Mouse (Mus musculus): ENCODE results near the gene Mob3a. TPM values are rescaled to one million over a fixed set of nuclear protein-coding genes. Genes with fewer than 3 reads are reported as not detected.

Mob3a gene
- total and polyA plus RNA-seq, 3 experiments: 56.9 to 84.2 (median 71.4) TPM

DNA sequence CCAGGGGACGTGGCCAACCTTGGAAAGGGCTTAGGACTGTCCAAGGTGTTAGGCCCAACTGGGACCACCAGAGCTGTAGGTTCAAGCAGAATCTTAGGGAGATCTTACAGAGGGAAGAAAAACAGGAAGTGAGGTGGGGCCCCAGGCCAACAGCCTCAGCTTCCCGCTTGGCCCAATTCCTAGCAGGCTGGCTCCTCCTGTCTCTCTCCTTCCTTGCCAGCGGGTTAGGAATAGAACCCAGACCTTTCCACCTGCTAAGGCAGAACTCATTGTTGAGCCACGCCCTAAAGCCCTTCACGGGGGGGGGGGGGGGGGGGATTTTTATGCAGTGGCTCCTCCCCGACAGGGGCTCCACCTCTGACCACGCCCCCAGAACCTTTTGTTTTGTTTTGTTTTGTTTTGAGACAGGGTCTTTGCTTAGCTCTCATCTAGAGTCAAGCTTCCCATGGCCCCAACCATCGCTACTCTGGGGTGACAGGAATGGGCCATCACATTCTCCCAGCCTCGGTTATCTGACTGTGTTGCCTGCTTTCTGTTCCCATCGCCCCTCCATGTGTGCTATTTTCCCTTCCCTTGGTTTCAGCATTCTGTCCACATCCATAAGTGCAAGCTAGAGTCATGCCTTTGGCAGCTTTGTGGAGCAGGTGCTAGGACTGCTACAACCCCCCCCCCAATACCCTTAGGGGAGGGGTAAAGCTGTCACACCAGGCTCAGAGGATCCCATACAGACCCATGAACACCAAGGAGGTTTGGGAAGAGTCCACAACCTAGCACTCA, 23.0 kb downstream of the Mob3a start:
- Histone ChIP-seq H3K27me3 (replicated peaks) (no peaks in the 10 kb centered on the region), H3K36me3 (replicated peaks in 1 of 2; ENCODE audit: control insufficient read depth in 1 of 2, insufficient read depth in 1 of 2, low read length in 1 of 2) (peaks cover 2 to 21% of the 10 kb centered on the region in 2 experiments), H3K4me2 (ENCODE audit: insufficient read depth, low read depth, poor library complexity, severe bottlenecking) (peak overlapping the region; percentile 77), H3K9me3 (replicated peaks; ENCODE audit: low read length) (no peaks in the 10 kb centered on the region), H3K4me1 (ENCODE audit: control insufficient read depth in 1 of 2, insufficient read depth in 2 of 2) (peaks cover 26 to 71% of the 10 kb centered on the region in 2 experiments), H3K4me3 (replicated peaks in 1 of 3; ENCODE audit: low read depth in 2 of 3, low read length in 2 of 3, poor library complexity in 1 of 3) (peak overlapping the region; percentile 72 to 95 (median 75)), H3K27ac (ENCODE audit: insufficient read depth, low read depth) (peak overlapping the region; percentile 98), H3K79me2 (replicated peaks; ENCODE audit: control insufficient read depth, extremely low read depth, insufficient read depth, poor library complexity, severe bottlenecking) (peaks cover 22% of the 10 kb centered on the region), H3K9ac (ENCODE audit: insufficient read depth, low read depth) (peak overlapping the region; percentile 93)
- TF ChIP-seq GABPA (IDR thresholded peaks at IDR 0.05; ENCODE audit: insufficient replicate concordance, low read depth, low read length) (no peak), RAD21 (IDR thresholded peaks at IDR 0.05; ENCODE audit: low read depth, low read length) (no peak), BHLHE40 (IDR thresholded peaks at IDR 0.05; ENCODE audit: low read depth, low read length) (no peak), ELF1 (IDR thresholded peaks at IDR 0.05; ENCODE audit: low read depth, low read length) (no peak), USF1 (IDR thresholded peaks at IDR 0.05; ENCODE audit: low read depth, low read length) (no peak), MAX (IDR thresholded peaks at IDR 0.05; ENCODE audit: low read length) (no peak), ZKSCAN1 (IDR thresholded peaks at IDR 0.05; ENCODE audit: borderline replicate concordance, low read depth, low read length) (no peak), IRF4 (IDR thresholded peaks at IDR 0.05; ENCODE audit: low read depth, low read length) (no peak), E2F4 (IDR thresholded peaks at IDR 0.05; ENCODE audit: insufficient replicate concordance, low read depth, low read length) (no peak), MEF2A (IDR thresholded peaks at IDR 0.05; ENCODE audit: borderline replicate concordance, low read depth, low read length) (no peak)
- DNase-seq (ENCODE audit: extremely low read depth): no peak
- in situ Hi-C loops (cut with MboI; ENCODE audit: low pct_ligation_motif_present, low pct_unique_long_range_greater_than_20kb, low sequenced_read_pairs): loop anchor here (25.0 kb wide), 1 partner anchor 241 kb away; the partner anchor contains the start of gene Tcf3
- dilution Hi-C loops (cut with MboI; ENCODE audit: extremely low pct_ligation_motif_present, extremely low pct_unique_long_range_greater_than_20kb, low sequenced_read_pairs): no loop called here

DNA sequence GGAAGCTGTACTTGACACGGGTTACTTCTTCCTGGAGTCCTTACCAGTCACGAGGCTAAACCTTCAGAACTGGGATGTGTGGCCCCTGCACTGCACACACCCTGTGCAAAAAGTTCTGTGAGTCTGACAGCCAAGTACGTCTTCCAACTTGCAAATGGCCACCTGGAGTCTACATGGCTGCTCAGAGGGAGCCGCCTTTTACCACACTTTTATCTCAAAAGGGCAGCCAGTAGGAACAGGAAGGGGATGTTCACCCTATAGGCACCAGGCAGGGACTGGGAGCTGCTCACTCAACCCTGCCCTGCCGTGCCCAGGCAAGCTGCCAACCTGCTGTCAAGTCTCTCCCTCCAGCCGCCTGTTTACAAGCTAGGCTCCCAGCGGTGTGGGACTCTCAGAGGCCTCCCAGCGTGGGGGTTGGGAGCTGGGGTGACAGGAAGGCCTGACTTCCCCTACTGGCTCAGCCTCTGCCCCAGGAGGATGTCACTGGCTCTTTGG, 23.8 kb downstream of the Mob3a start, which contains the start of gene Mknk2:
Mknk2 (minus strand) TSS at position 171 of the 495 bp plus-strand sequence.
- Histone ChIP-seq H3K9ac (ENCODE audit: insufficient read depth, low read depth) (peak within 1 kb of the TSS; percentile 93), H3K36me3 (replicated peaks in 1 of 2; ENCODE audit: control insufficient read depth in 1 of 2, insufficient read depth in 1 of 2, low read length in 1 of 2) (peaks cover 2 to 21% of the 10 kb centered on the region in 2 experiments), H3K9me3 (replicated peaks; ENCODE audit: low read length) (no peaks in the 10 kb centered on the region), H3K4me1 (ENCODE audit: control insufficient read depth in 1 of 2, insufficient read depth in 2 of 2) (peaks cover 29 to 71% of the 10 kb centered on the region in 2 experiments), H3K27ac (ENCODE audit: insufficient read depth, low read depth) (peak within 1 kb of the TSS; percentile 98), H3K4me2 (ENCODE audit: insufficient read depth, low read depth, poor library complexity, severe bottlenecking) (peak within 1 kb of the TSS; percentile 77), H3K4me3 (replicated peaks in 1 of 3; ENCODE audit: low read depth in 2 of 3, low read length in 2 of 3, poor library complexity in 1 of 3) (peak within 1 kb of the TSS; percentile 72 to 95 (median 75)), H3K79me2 (replicated peaks; ENCODE audit: control insufficient read depth, extremely low read depth, insufficient read depth, poor library complexity, severe bottlenecking) (peaks cover 30% of the 10 kb centered on the region), H3K27me3 (replicated peaks) (no peaks in the 10 kb centered on the region)
- dilution Hi-C loops (cut with MboI; ENCODE audit: extremely low pct_ligation_motif_present, extremely low pct_unique_long_range_greater_than_20kb, low sequenced_read_pairs) (no loop called here), in situ Hi-C loops (cut with MboI; ENCODE audit: low pct_ligation_motif_present, low pct_unique_long_range_greater_than_20kb, low sequenced_read_pairs) (loop anchor here (25.0 kb wide), 1 partner anchor 241 kb away; the partner anchor contains the start of gene Tcf3)
- peak; percentile 80 for DNase-seq (ENCODE audit: extremely low read depth)
- no peak; the same call in none of the 2 replicates for TF ChIP-seq IRF4 (IDR thresholded peaks at IDR 0.05; ENCODE audit: low read depth, low read length)
- TF ChIP-seq TBP (conservative IDR thresholded peaks at IDR 0.05; ENCODE audit: low read depth, low read length): peak; percentile 11; the same call in 1 of the 2 replicates
- peak; percentile 59; the same call in 1 of the 2 replicates for TF ChIP-seq MEF2A (IDR thresholded peaks at IDR 0.05; ENCODE audit: borderline replicate concordance, low read depth, low read length)
- TF ChIP-seq SIN3A (IDR thresholded peaks at IDR 0.05; ENCODE audit: low read length): peak; percentile 76; the same call in 1 of the 2 replicates
- TF ChIP-seq BHLHE40 (IDR thresholded peaks at IDR 0.05; ENCODE audit: low read depth, low read length): peak; percentile 69
- TF ChIP-seq MAZ (IDR thresholded peaks at IDR 0.05; ENCODE audit: low read depth, low read length): 0 out of 2 replicates have a peak, but pooled peaks have one; percentile 81
- TF ChIP-seq ETS1 (conservative IDR thresholded peaks at IDR 0.05; ENCODE audit: low read depth, low read length): peak; percentile 71
- TF ChIP-seq MYC (IDR thresholded peaks at IDR 0.05; ENCODE audit: low read depth, low read length): 0 out of 2 replicates have a peak, but pooled peaks have one; percentile 45
- peak; percentile 90 for TF ChIP-seq CHD2 (IDR thresholded peaks at IDR 0.05; ENCODE audit: low read length)
- TF ChIP-seq HCFC1 (IDR thresholded peaks at IDR 0.05; ENCODE audit: low read depth, low read length): peak; percentile 48
- peak; percentile 48; the same call in 1 of the 2 replicates for TF ChIP-seq NRF1 (IDR thresholded peaks at IDR 0.05; ENCODE audit: low read depth, low read length)
- TF ChIP-seq ELF1 (IDR thresholded peaks at IDR 0.05; ENCODE audit: low read depth, low read length): peak; percentile 44; the same call in 1 of the 2 replicates
- no peak for TF ChIP-seq POLR2AphosphoS2 (IDR thresholded peaks at IDR 0.05; ENCODE audit: low read depth, low read length)
- TF ChIP-seq ZC3H11A (IDR thresholded peaks at IDR 0.05; ENCODE audit: low read depth, low read length): no peak
- no peak for TF ChIP-seq ZKSCAN1 (IDR thresholded peaks at IDR 0.05; ENCODE audit: borderline replicate concordance, low read depth, low read length)
- no peak for TF ChIP-seq CHD1 (IDR thresholded peaks at IDR 0.05; ENCODE audit: low read depth, low read length)
- TF ChIP-seq POLR2A (IDR thresholded peaks at IDR 0.05; ENCODE audit: low read depth, low read length): peak; percentile 63
- no peak for TF ChIP-seq JUND (conservative IDR thresholded peaks at IDR 0.05; ENCODE audit: low read depth, low read length)
- peak; percentile 73; the same call in 1 of the 2 replicates for TF ChIP-seq TCF12 (IDR thresholded peaks at IDR 0.05; ENCODE audit: low read depth, low read length)
- TF ChIP-seq MAFK (IDR thresholded peaks at IDR 0.05; ENCODE audit: insufficient replicate concordance, low read length): no peak
- peak; percentile 46; the same call in 1 of the 2 replicates for TF ChIP-seq ZMIZ1 (IDR thresholded peaks at IDR 0.05; ENCODE audit: low read depth, low read length)
- peak; percentile 59; the same call in 1 of the 2 replicates for TF ChIP-seq MAX (IDR thresholded peaks at IDR 0.05; ENCODE audit: low read length)
- peak; percentile 63; the same call in 1 of the 2 replicates for TF ChIP-seq UBTF (IDR thresholded peaks at IDR 0.05; ENCODE audit: low read depth, low read length)
- peak; percentile 68 for TF ChIP-seq MXI1 (IDR thresholded peaks at IDR 0.05; ENCODE audit: low read depth, low read length)
